Mouse (Mus musculus) MEL (cell line): ENCODE results near the gene Ccdc155. TPM values are rescaled to one million over a fixed set of nuclear protein-coding genes. Genes with fewer than 3 reads are reported as not detected.

ENCODE experiments used
- DNase-seq: peaks from one replicate; pipeline ENCODE4 v3.0.0; 2011; ENCODE audit warnings: low read depth, low spot score
- H3K27ac ChIP-seq: 2 replicates; pipeline ENCODE4 v1.5.1; 2012; ENCODE audit warnings: low read depth, mild to moderate bottlenecking, control low read depth, low read length, moderate library complexity; ENCODE audit not compliant: control insufficient read depth
- H3K27me3 ChIP-seq, 2 experiments: fragments of 150-350 bp in 1 of 2; sonication (generic) in 1 of 2; 2 replicates each; pipeline ENCODE4 v1.6.1; 2012; ENCODE audit warnings: low read length in 2 of 2, mild to moderate bottlenecking in 2 of 2, improper control_type of control experiment in 1 of 2, moderate library complexity in 1 of 2; ENCODE audit not compliant: insufficient read depth in 2 of 2, control insufficient read depth in 1 of 2
- H3K36me3 ChIP-seq, 2 experiments: 2 replicates each; pipeline ENCODE4 v1.6.1; 2012 to 2014; ENCODE audit warnings: low read length in 2 of 2, improper control_type of control experiment in 1 of 2, inconsistent platforms in 1 of 2, mild to moderate bottlenecking in 1 of 2; ENCODE audit not compliant: insufficient read depth in 2 of 2, control insufficient read depth in 1 of 2
- H3K4me1 ChIP-seq, 2 experiments: fragments of 150-350 bp in 1 of 2; sonication (generic) in 1 of 2; 2 replicates each; pipeline ENCODE4 v1.6.1; 2012; ENCODE audit warnings: low read length in 2 of 2, improper control_type of control experiment in 1 of 2, mild to moderate bottlenecking in 1 of 2; ENCODE audit not compliant: insufficient read depth in 2 of 2, control insufficient read depth in 1 of 2
- H3K4me3 ChIP-seq, 2 experiments: fragments of 150-350 bp in 1 of 2; sonication (generic) in 1 of 2; 2 replicates each; pipeline ENCODE4 v1.5.1; 2012; ENCODE audit warnings: low read depth in 2 of 2, low read length in 2 of 2, mild to moderate bottlenecking in 2 of 2, moderate library complexity in 2 of 2, control low read depth in 1 of 2, improper control_type of control experiment in 1 of 2; ENCODE audit not compliant: control insufficient read depth in 1 of 2, insufficient read depth in 1 of 2
- H3K79me2 ChIP-seq: 2 replicates; pipeline ENCODE4 v1.6.1; 2012; ENCODE audit warnings: mild to moderate bottlenecking, low read length, moderate library complexity; ENCODE audit not compliant: control insufficient read depth, poor library complexity, insufficient read depth
- H3K9ac ChIP-seq: 2 replicates; pipeline ENCODE4 v1.6.1; 2012; ENCODE audit warnings: low read depth, mild to moderate bottlenecking, control low read depth, low read length, moderate library complexity; ENCODE audit not compliant: control insufficient read depth, poor library complexity, severe bottlenecking
- H3K9me3 ChIP-seq: fragments of 150-350 bp; sonication (generic); replicated peaks from 2 replicates; pipeline ENCODE4 v1.6.1; 2012; ENCODE audit warnings: mild to moderate bottlenecking, low read length, improper control_type of control experiment, moderate library complexity; ENCODE audit not compliant: insufficient read depth
- BHLHE40 ChIP-seq: IDR thresholded peaks from 2 replicates; pipeline ENCODE4 v1.6.1; 2012; ENCODE audit warnings: low read depth, mild to moderate bottlenecking, inconsistent platforms, low read length, improper control_type of control experiment, borderline replicate concordance
- CHD1 ChIP-seq: IDR thresholded peaks from 2 replicates; pipeline ENCODE4 v1.6.1; 2012; ENCODE audit warnings: low read depth, mild to moderate bottlenecking, inconsistent platforms, low read length, improper control_type of control experiment
- CHD2 ChIP-seq: IDR thresholded peaks from 2 replicates; pipeline ENCODE4 v1.6.1; 2011; ENCODE audit warnings: low read length, improper control_type of control experiment
- CTCF ChIP-seq, 3 experiments: IDR thresholded peaks in 2 of 3; conservative IDR thresholded peaks in 1 of 3; 2 replicates each; pipeline ENCODE4 v1.5.1; 2011 to 2012; ENCODE audit warnings: low read length in 3 of 3, low read depth in 2 of 3, mild to moderate bottlenecking in 2 of 3, improper control_type of control experiment in 1 of 3, inconsistent platforms in 1 of 3, mixed read lengths in 1 of 3, moderate library complexity in 1 of 3; ENCODE audit not compliant: control insufficient read depth in 1 of 3, insufficient read depth in 1 of 3, poor library complexity in 1 of 3, severe bottlenecking in 1 of 3
- ELF1 ChIP-seq: IDR thresholded peaks from 2 replicates; pipeline ENCODE4 v1.6.1; 2014; ENCODE audit warnings: low read depth, mild to moderate bottlenecking, inconsistent platforms, low read length, improper control_type of control experiment, moderate library complexity
- EP300 ChIP-seq, 2 experiments: IDR thresholded peaks; 2 replicates each; pipeline ENCODE4 v1.6.1; 2011; ENCODE audit warnings: improper control_type of control experiment in 2 of 2, low read length in 2 of 2, low read depth in 1 of 2, mild to moderate bottlenecking in 1 of 2
- GATA1 ChIP-seq: IDR thresholded peaks from 2 replicates; pipeline ENCODE4 v1.6.1; 2011; ENCODE audit warnings: low read depth, low read length, improper control_type of control experiment
- MAX ChIP-seq: IDR thresholded peaks from 2 replicates; pipeline ENCODE4 v1.6.1; 2011; ENCODE audit warnings: low read length, improper control_type of control experiment
- MAZ ChIP-seq: IDR thresholded peaks from 2 replicates; pipeline ENCODE4 v1.6.1; 2012; ENCODE audit warnings: low read depth, mild to moderate bottlenecking, inconsistent platforms, low read length, improper control_type of control experiment
- MXI1 ChIP-seq: IDR thresholded peaks from 2 replicates; pipeline ENCODE4 v1.6.1; 2011; ENCODE audit warnings: mild to moderate bottlenecking, low read depth, low read length, improper control_type of control experiment
- MYC ChIP-seq: IDR thresholded peaks from 2 replicates; pipeline ENCODE4 v1.6.1; 2011; ENCODE audit warnings: low read depth, mild to moderate bottlenecking, low read length, improper control_type of control experiment, moderate library complexity
- NRF1 ChIP-seq: IDR thresholded peaks from 2 replicates; pipeline ENCODE4 v1.6.1; 2014; ENCODE audit warnings: low read depth, mild to moderate bottlenecking, inconsistent platforms, low read length, improper control_type of control experiment, moderate library complexity; ENCODE audit not compliant: poor library complexity, insufficient read depth, severe bottlenecking
- POLR2A ChIP-seq, 2 experiments: IDR thresholded peaks; 2 replicates each; pipeline ENCODE4 v1.6.1; 2011 to 2012; ENCODE audit warnings: low read length in 2 of 2, mild to moderate bottlenecking in 2 of 2, control low read depth in 1 of 2, improper control_type of control experiment in 1 of 2, low read depth in 1 of 2, moderate library complexity in 1 of 2; ENCODE audit not compliant: control insufficient read depth in 1 of 2, insufficient read depth in 1 of 2, poor library complexity in 1 of 2
- POLR2AphosphoS5 ChIP-seq: IDR thresholded peaks from 2 replicates; pipeline ENCODE4 v1.6.1; 2012; ENCODE audit warnings: low read depth, borderline replicate concordance, mild to moderate bottlenecking, inconsistent platforms, low read length, moderate library complexity, mixed read lengths
- RAD21 ChIP-seq: IDR thresholded peaks from 2 replicates; pipeline ENCODE4 v1.6.1; 2011; ENCODE audit warnings: mild to moderate bottlenecking, low read depth, low read length, improper control_type of control experiment
- SMC3 ChIP-seq: IDR thresholded peaks from 2 replicates; pipeline ENCODE4 v1.6.1; 2011; ENCODE audit warnings: low read depth, low read length, improper control_type of control experiment
- TCF12 ChIP-seq: IDR thresholded peaks from 2 replicates; pipeline ENCODE4 v1.6.1; 2014; ENCODE audit warnings: low read depth, mild to moderate bottlenecking, inconsistent platforms, low read length, improper control_type of control experiment, moderate library complexity
- ZKSCAN1 ChIP-seq: IDR thresholded peaks from 2 replicates; pipeline ENCODE4 v1.6.1; 2012; ENCODE audit warnings: low read depth, mild to moderate bottlenecking, inconsistent platforms, low read length, improper control_type of control experiment, moderate library complexity
- ZNF384 ChIP-seq: IDR thresholded peaks from 2 replicates; pipeline ENCODE4 v1.6.1; 2012; ENCODE audit warnings: low read depth, mild to moderate bottlenecking, inconsistent platforms, low read length, improper control_type of control experiment
- polyA plus RNA-seq, 2 experiments: library from polyadenylated mRNA; stranded (reverse) in 1 of 2; unstranded in 1 of 2; fragments of >175 nt in 1 of 2; fragments of >200 nt in 1 of 2; gene quantifications; 2 replicates each; pipeline versions ENCODE4 v1.2.1 to v1.2.4; 2012; ENCODE audit warnings: low replicate concordance in 2 of 2, low read depth in 1 of 2; ENCODE audit not compliant: insufficient read length in 2 of 2, insufficient read depth in 1 of 2, missing spikeins in 1 of 2
- total RNA-seq: library from RNA; depleted of rRNA; stranded (reverse); fragments of 300-350 nt; gene quantifications from 2 replicates; pipeline ENCODE4 v1.2.3, GENCODE M21; 2012

Gene Ccdc155
- total and polyA plus RNA-seq, 3 experiments = 0.27 to 0.38 TPM; not detected in 1

GRCm38 (mm10) chr7:45147899-45148298 lies 56.8 kb downstream of the Ccdc155 start:
- no peaks in the 10 kb centered on the region for H3K4me1 ChIP-seq
- no peaks in the 10 kb centered on the region for H3K79me2 ChIP-seq
- H3K36me3 ChIP-seq = no peaks in the 10 kb centered on the region; a peak in 1 of 4 replicates
- H3K27me3 ChIP-seq = no peaks in the 10 kb centered on the region
- no peak overlapping the region for H3K9ac ChIP-seq
- no peaks in the 10 kb centered on the region for H3K9me3 ChIP-seq
- H3K27ac ChIP-seq = no peak overlapping the region
- no peak overlapping the region for H3K4me3 ChIP-seq
- no peak for TF ChIP-seq GATA1
- DNase-seq = no peak

GRCm38 (mm10) chr7:45147267-45147666 lies 57.4 kb downstream of the Ccdc155 start:
- H3K27ac ChIP-seq = no peak overlapping the region
- TF ChIP-seq SMC3 = no peak
- no peak for TF ChIP-seq EP300 (IDR thresholded peaks at IDR 0.05; ENCODE audit: low read depth in 1 of 2, low read length in 2 of 2)
- no peak for TF ChIP-seq ZNF384
- TF ChIP-seq CHD1 = no peak
- TF ChIP-seq TCF12 = no peak
- TF ChIP-seq CHD2 = no peak
- TF ChIP-seq ELF1 = no peak
- TF ChIP-seq POLR2A (IDR thresholded peaks at IDR 0.05; ENCODE audit: control insufficient read depth in 1 of 2, insufficient read depth in 1 of 2, low read depth in 1 of 2, low read length in 2 of 2, poor library complexity in 1 of 2) = no peak
- no peak for TF ChIP-seq POLR2AphosphoS5
- no peak for TF ChIP-seq ZKSCAN1
- TF ChIP-seq MAZ = no peak
- TF ChIP-seq NRF1 = no peak
- no peak for TF ChIP-seq MAX
- TF ChIP-seq MXI1 = no peak
- no peak for TF ChIP-seq CTCF (IDR thresholded peaks at IDR 0.05 in 2 of 3, conservative IDR thresholded peaks at IDR 0.05 in 1 of 3; ENCODE audit: control insufficient read depth in 1 of 3, insufficient read depth in 1 of 3, low read depth in 2 of 3, low read length in 3 of 3, poor library complexity in 1 of 3, severe bottlenecking in 1 of 3)
- TF ChIP-seq BHLHE40 = no peak
- no peak for TF ChIP-seq RAD21
- no peak for TF ChIP-seq MYC
- no peak overlapping the region for H3K4me3 ChIP-seq
- no peak for DNase-seq
- no peaks in the 10 kb centered on the region for H3K27me3 ChIP-seq
- H3K9ac ChIP-seq = no peak overlapping the region
- no peaks in the 10 kb centered on the region for H3K4me1 ChIP-seq
- H3K79me2 ChIP-seq = no peaks in the 10 kb centered on the region
- H3K9me3 ChIP-seq = no peaks in the 10 kb centered on the region
- no peaks in the 10 kb centered on the region; a peak in 1 of 4 replicates for H3K36me3 ChIP-seq
